Mouse (Mus musculus) hindbrain, embryonic 16.5 days (tissue): ENCODE measurements around the gene Rnf26. TPM values are rescaled to one million over a fixed set of nuclear protein-coding genes. Genes with fewer than 3 reads are reported as not detected.

ENCODE experiments used
- ATAC-seq: fragments of 200-750 bp; cut with Nextera tagmentation; 2 replicates; pipeline ENCODE4 v1.8.0; 2017; ENCODE audit warnings: moderate TSS enrichment, moderate library complexity
- H3K27ac ChIP-seq: fragments of 300-500 bp; sonication (generic); 2 replicates; pipeline ENCODE4 v1.5.1; 2014; ENCODE audit warnings: low read depth, mild to moderate bottlenecking, control low read depth, low read length, moderate library complexity
- H3K27me3 ChIP-seq: fragments of 300-500 bp; sonication (generic); replicated peaks from 2 replicates; pipeline ENCODE4 v1.6.1; 2014; ENCODE audit warnings: low read length; ENCODE audit not compliant: control insufficient read depth, insufficient read depth
- H3K36me3 ChIP-seq: fragments of 300-500 bp; sonication (generic); 2 replicates; pipeline ENCODE4 v1.6.1; 2014; ENCODE audit warnings: mild to moderate bottlenecking, low read length, moderate library complexity, mixed read lengths; ENCODE audit not compliant: control insufficient read depth, insufficient read depth
- H3K4me1 ChIP-seq: fragments of 300-500 bp; sonication (generic); 2 replicates; pipeline ENCODE4 v1.6.1; 2014; ENCODE audit warnings: low read depth, low read length; ENCODE audit not compliant: control insufficient read depth, insufficient read depth
- H3K4me2 ChIP-seq: fragments of 300-500 bp; sonication (generic); 2 replicates; pipeline ENCODE4 v1.6.1; 2014; ENCODE audit warnings: mild to moderate bottlenecking, low read length, control low read depth, moderate library complexity
- H3K4me3 ChIP-seq: fragments of 300-500 bp; sonication (generic); 2 replicates; pipeline ENCODE4 v1.5.1; 2014; ENCODE audit warnings: mild to moderate bottlenecking, low read length, control low read depth, moderate library complexity
- H3K9ac ChIP-seq: fragments of 300-500 bp; sonication (generic); 2 replicates; pipeline ENCODE4 v1.6.1; 2014; ENCODE audit warnings: low read depth, mild to moderate bottlenecking, control low read depth, low read length, moderate library complexity
- H3K9me3 ChIP-seq: fragments of 300-500 bp; sonication (generic); 2 replicates; pipeline ENCODE4 v1.6.1; 2014; ENCODE audit warnings: mild to moderate bottlenecking, low read length, moderate library complexity; ENCODE audit not compliant: control insufficient read depth
- WGBS: fragments of 180-500 bp; shearing (Covaris S2); extraction: QIAGEN DNeasy Blood & Tissue Kit; methylation state at CpG from one replicate; pipeline ENCODE4 v1.1.7; 2014; 5-methylcytosine and 5-hydroxymethylcytosine counted together
- polyA plus RNA-seq: library from polyadenylated mRNA; unstranded; fragments of >200 nt; fragmentation: Nextera tagmentation; extraction: Ambion mirVana; gene quantifications from 2 replicates; pipeline ENCODE4 v1.2.1, GENCODE M21; 2015

Gene Rnf26
- polyA plus RNA-seq, 1 experiment from 2014 or later: 33.0 TPM

- WGBS: 69% methylated on average over 9 of the region's 9 CpGs
- H3K4me3 ChIP-seq: no peak overlapping the region
- H3K27me3 ChIP-seq: no peaks in the 10 kb centered on the region
- H3K4me1 ChIP-seq: peaks cover 9% of the 10 kb centered on the region; the same call in 1 of the 2 replicates
- H3K27ac ChIP-seq: no peak overlapping the region
- H3K9ac ChIP-seq: no peak overlapping the region
- H3K4me2 ChIP-seq: no peak overlapping the region
- no peaks in the 10 kb centered on the region for H3K9me3 ChIP-seq
- no peaks in the 10 kb centered on the region for H3K36me3 ChIP-seq
- ATAC-seq: no peak
Measured at GRCm38 (mm10) chr9:44074395-44075275, 38.7 kb downstream of the Rnf26 start.

- Histone ChIP-seq H3K27ac (peak overlapping the region; percentile 49; the same call in 1 of the 2 replicates), H3K27me3 (no peaks in the 10 kb centered on the region)
- WGBS: 44% methylated on average over 5 of the region's 5 CpGs
Measured at GRCm38 (mm10) chr9:44073115-44073514, 40.2 kb downstream of the Rnf26 start.

GRCm38 (mm10) chr9:44072599-44072915 is 40.8 kb downstream of the Rnf26 start:
- H3K4me2 ChIP-seq: peak overlapping the region; percentile 20
- no peaks in the 10 kb centered on the region for H3K27me3 ChIP-seq
- H3K9ac ChIP-seq: no peak overlapping the region
- no peaks in the 10 kb centered on the region for H3K9me3 ChIP-seq
- H3K4me1 ChIP-seq: no peaks in the 10 kb centered on the region
- no peak overlapping the region for H3K4me3 ChIP-seq
- H3K36me3 ChIP-seq: no peaks in the 10 kb centered on the region
- H3K27ac ChIP-seq: peak overlapping the region; percentile 74
- ATAC-seq: peak; percentile 63
- WGBS: 15% methylated on average over 4 of the region's 4 CpGs

More at GRCm38 (mm10) chr9:44073115-44073514, 40.2 kb downstream of the Rnf26 start:
- Histone ChIP-seq H3K4me1 (no peaks in the 10 kb centered on the region), H3K4me2 (peak overlapping the region; percentile 10), H3K4me3 (no peak overlapping the region), H3K36me3 (no peaks in the 10 kb centered on the region), H3K9me3 (no peaks in the 10 kb centered on the region), H3K9ac (no peak overlapping the region)
- ATAC-seq: no peak

- H3K9ac ChIP-seq: 0 out of 2 replicates have a peak overlapping the region, but pooled peaks have one; percentile 5
- peak overlapping the region; percentile 74 for H3K27ac ChIP-seq
- 18% methylated on average over 11 of the region's 11 CpGs for WGBS
- peak overlapping the region; percentile 20 for H3K4me2 ChIP-seq
- no peaks in the 10 kb centered on the region for H3K36me3 ChIP-seq
- H3K4me3 ChIP-seq: no peak overlapping the region
- H3K27me3 ChIP-seq: no peaks in the 10 kb centered on the region
- no peaks in the 10 kb centered on the region for H3K9me3 ChIP-seq
- ATAC-seq: peak; percentile 83
- no peaks in the 10 kb centered on the region for H3K4me1 ChIP-seq
Measured at GRCm38 (mm10) chr9:44071914-44072598, 41.3 kb downstream of the Rnf26 start.

GRCm38 (mm10) chr9:44070844-44071231 is 42.5 kb downstream of the Rnf26 start:
- Histone ChIP-seq H3K27me3 (no peaks in the 10 kb centered on the region), H3K27ac (no peak overlapping the region), H3K9me3 (no peaks in the 10 kb centered on the region), H3K4me2 (no peak overlapping the region), H3K4me3 (no peak overlapping the region), H3K9ac (no peak overlapping the region), H3K36me3 (no peaks in the 10 kb centered on the region), H3K4me1 (no peaks in the 10 kb centered on the region)
- WGBS: 46% methylated on average over 8 of the region's 8 CpGs
- no peak for ATAC-seq

GRCm38 (mm10) chr9:44070113-44070843 is 43.0 kb downstream of the Rnf26 start:
- no peaks in the 10 kb centered on the region for H3K4me1 ChIP-seq
- no peaks in the 10 kb centered on the region for H3K9me3 ChIP-seq
- WGBS: 76% methylated on average over 14 of the region's 14 CpGs
- no peak for ATAC-seq
- no peak overlapping the region for H3K27ac ChIP-seq
- no peak overlapping the region for H3K4me3 ChIP-seq
- H3K36me3 ChIP-seq: no peaks in the 10 kb centered on the region
- no peak overlapping the region for H3K9ac ChIP-seq
- no peak overlapping the region for H3K4me2 ChIP-seq
- no peaks in the 10 kb centered on the region for H3K27me3 ChIP-seq

GRCm38 (mm10) chr9:44069252-44069651 is 44.1 kb downstream of the Rnf26 start:
- 48% methylated on average over 7 of the region's 7 CpGs for WGBS
- Histone ChIP-seq H3K36me3 (no peaks in the 10 kb centered on the region), H3K9ac (no peak overlapping the region), H3K27ac (no peak overlapping the region), H3K4me1 (no peaks in the 10 kb centered on the region), H3K4me2 (no peak overlapping the region), H3K9me3 (no peaks in the 10 kb centered on the region), H3K27me3 (no peaks in the 10 kb centered on the region), H3K4me3 (no peak overlapping the region)
- ATAC-seq: no peak

GRCm38 (mm10) chr9:44067960-44068330 is 45.4 kb downstream of the Rnf26 start:
- WGBS: 78% methylated on average over 6 of the region's 6 CpGs
- Histone ChIP-seq H3K27me3 (no peaks in the 10 kb centered on the region), H3K4me3 (no peak overlapping the region), H3K9me3 (no peaks in the 10 kb centered on the region), H3K9ac (no peak overlapping the region), H3K27ac (no peak overlapping the region), H3K36me3 (no peaks in the 10 kb centered on the region), H3K4me2 (peak overlapping the region; percentile 89), H3K4me1 (no peaks in the 10 kb centered on the region)
- no peak for ATAC-seq
